Mouse (Mus musculus): ENCODE data around the gene Lmbr1.

DNA sequence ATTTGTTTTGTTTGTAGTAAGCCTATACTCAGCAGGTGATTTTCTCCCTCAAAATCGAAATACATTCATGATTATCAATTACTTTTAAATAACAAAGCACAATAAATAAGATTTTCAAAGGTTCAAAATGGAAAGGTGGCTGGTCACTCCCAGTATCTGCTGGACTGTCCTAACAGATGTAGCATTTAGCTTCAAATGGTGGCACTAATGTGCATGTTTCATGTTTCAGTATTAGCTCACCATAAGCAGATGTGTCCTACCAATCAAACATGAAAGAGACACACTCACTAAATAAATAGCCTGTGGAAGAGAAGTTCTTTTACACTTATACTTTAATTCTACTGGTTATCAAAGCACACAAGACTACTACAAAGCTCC, 126.7 kb downstream of the Lmbr1 start:
- TF ChIP-seq POLR2A (IDR thresholded peaks at IDR 0.05; ENCODE audit: borderline replicate concordance, extremely low read depth, insufficient read depth, insufficient read length, poor library complexity, severe bottlenecking): no peak
- TF ChIP-seq CTCF (IDR thresholded peaks at IDR 0.05; ENCODE audit: borderline replicate concordance, extremely low read depth, insufficient read depth, insufficient read length): no peak

All from brain, embryonic 14.5 days (tissue).